Mouse (Mus musculus): ENCODE results near the gene Stx8. TPM values are rescaled to one million over a fixed set of nuclear protein-coding genes. Genes with fewer than 3 reads are reported as not detected.

Stx8 gene
- total and polyA plus RNA-seq, 3 experiments = 29.5 to 152 (median 30.9) TPM

GRCm38 (mm10) chr11:68145586-68146455, 179.8 kb downstream of the Stx8 start:
- TF ChIP-seq CTCF (IDR thresholded peaks at IDR 0.05 in 2 of 3, conservative IDR thresholded peaks at IDR 0.05 in 1 of 3; ENCODE audit: control insufficient read depth in 1 of 3, insufficient read depth in 1 of 3, low read depth in 2 of 3, low read length in 3 of 3, poor library complexity in 1 of 3, severe bottlenecking in 1 of 3) (no peak), RAD21 (IDR thresholded peaks at IDR 0.05; ENCODE audit: low read depth, low read length) (no peak), USF2 (IDR thresholded peaks at IDR 0.05; ENCODE audit: borderline replicate concordance in 1 of 2, insufficient read depth in 1 of 2, low read depth in 1 of 2, low read length in 2 of 2) (no peak), EP300 (IDR thresholded peaks at IDR 0.05; ENCODE audit: low read depth in 1 of 2, low read length in 2 of 2) (no peak), RCOR1 (IDR thresholded peaks at IDR 0.05; ENCODE audit: low read depth, low read length) (no peak), ZMIZ1 (IDR thresholded peaks at IDR 0.05; ENCODE audit: low read depth, low read length) (no peak), ETS1 (IDR thresholded peaks at IDR 0.05; ENCODE audit: low read depth, low read length) (no peak), NRF1 (IDR thresholded peaks at IDR 0.05; ENCODE audit: insufficient read depth, low read depth, low read length, poor library complexity, severe bottlenecking) (no peak), GATA1 (IDR thresholded peaks at IDR 0.05; ENCODE audit: low read depth, low read length) (no peak), TCF12 (IDR thresholded peaks at IDR 0.05; ENCODE audit: low read depth, low read length) (no peak), JUND (IDR thresholded peaks at IDR 0.05; ENCODE audit: low read depth, low read length) (no peak), POLR2AphosphoS2 (IDR thresholded peaks at IDR 0.05; ENCODE audit: low read length) (no peak), MYB (IDR thresholded peaks at IDR 0.05; ENCODE audit: low read depth, low read length) (no peak), ELF1 (IDR thresholded peaks at IDR 0.05; ENCODE audit: low read depth, low read length) (no peak), KAT2A (conservative IDR thresholded peaks at IDR 0.05; ENCODE audit: low read depth, low read length) (no peak), BHLHE40 (IDR thresholded peaks at IDR 0.05; ENCODE audit: borderline replicate concordance, low read depth, low read length) (no peak), NELFE (IDR thresholded peaks at IDR 0.05; ENCODE audit: low read depth, low read length) (no peak)
- H3K79me2 ChIP-seq (ENCODE audit: control insufficient read depth, insufficient read depth, low read length, poor library complexity) = no peaks in the 10 kb centered on the region
- no peaks in the 10 kb centered on the region for H3K36me3 ChIP-seq (ENCODE audit: control insufficient read depth in 1 of 2, insufficient read depth in 2 of 2, low read length in 2 of 2)

GRCm38 (mm10) chr11:68146456-68146851, 180.5 kb downstream of the Stx8 start:
- no peaks in the 10 kb centered on the region for H3K4me1 ChIP-seq (ENCODE audit: control insufficient read depth in 1 of 2, insufficient read depth in 2 of 2, low read length in 2 of 2)
- no peak for DNase-seq (ENCODE audit: low read depth, low spot score)
- no peak overlapping the region for H3K27ac ChIP-seq (ENCODE audit: control insufficient read depth, low read depth, low read length)
- H3K36me3 ChIP-seq (ENCODE audit: control insufficient read depth in 1 of 2, insufficient read depth in 2 of 2, low read length in 2 of 2) = no peaks in the 10 kb centered on the region
- H3K4me3 ChIP-seq (ENCODE audit: control insufficient read depth in 1 of 2, insufficient read depth in 1 of 2, low read depth in 2 of 2, low read length in 2 of 2) = no peak overlapping the region
- H3K79me2 ChIP-seq (ENCODE audit: control insufficient read depth, insufficient read depth, low read length, poor library complexity) = no peaks in the 10 kb centered on the region
- TF ChIP-seq TAL1 (IDR thresholded peaks at IDR 0.05; ENCODE audit: low read length) = no peak
- no peaks in the 10 kb centered on the region for H3K9me3 ChIP-seq (replicated peaks; ENCODE audit: insufficient read depth, low read length)
- no peaks in the 10 kb centered on the region for H3K27me3 ChIP-seq (ENCODE audit: control insufficient read depth in 1 of 2, insufficient read depth in 2 of 2, low read length in 2 of 2)
- H3K9ac ChIP-seq (ENCODE audit: control insufficient read depth, low read depth, low read length, poor library complexity, severe bottlenecking) = no peak overlapping the region

More at GRCm38 (mm10) chr11:68145586-68146455, 179.8 kb downstream of the Stx8 start:
- Histone ChIP-seq H3K27me3 (ENCODE audit: control insufficient read depth in 1 of 2, insufficient read depth in 2 of 2, low read length in 2 of 2) (no peaks in the 10 kb centered on the region), H3K4me3 (ENCODE audit: control insufficient read depth in 1 of 2, insufficient read depth in 1 of 2, low read depth in 2 of 2, low read length in 2 of 2) (no peak overlapping the region), H3K27ac (ENCODE audit: control insufficient read depth, low read depth, low read length) (no peak overlapping the region), H3K4me1 (ENCODE audit: control insufficient read depth in 1 of 2, insufficient read depth in 2 of 2, low read length in 2 of 2) (no peaks in the 10 kb centered on the region), H3K9me3 (replicated peaks; ENCODE audit: insufficient read depth, low read length) (no peaks in the 10 kb centered on the region), H3K9ac (ENCODE audit: control insufficient read depth, low read depth, low read length, poor library complexity, severe bottlenecking) (no peak overlapping the region)
- no peak for DNase-seq (ENCODE audit: low read depth, low spot score)
